Mouse (Mus musculus) forebrain, embryonic 10.5 days (tissue): Measurements from ENCODE around the gene Ncf1. TPM values are rescaled to one million over a fixed set of nuclear protein-coding genes. Genes with fewer than 3 reads are reported as not detected.

Experiments
- DNase-seq: peaks from one replicate; pipeline ENCODE4 v3.0.0-alpha.2; 2017; ENCODE audit warnings: low spot score; ENCODE audit errors: extremely low spot score
- H3K27ac ChIP-seq: fragments of 300-500 bp; sonication (generic); 2 replicates; pipeline ENCODE4 v1.5.1; 2016; ENCODE audit warnings: mild to moderate bottlenecking
- H3K27me3 ChIP-seq: fragments of 300-500 bp; sonication (generic); 2 replicates; pipeline ENCODE4 v1.6.1; 2016; ENCODE audit warnings: mild to moderate bottlenecking; ENCODE audit not compliant: poor library complexity, severe bottlenecking
- H3K36me3 ChIP-seq: fragments of 300-500 bp; sonication (generic); replicated peaks from 2 replicates; pipeline ENCODE4 v1.6.1; 2016; ENCODE audit warnings: mild to moderate bottlenecking, moderate library complexity
- H3K4me1 ChIP-seq: fragments of 300-500 bp; sonication (generic); 2 replicates; pipeline ENCODE4 v1.6.1; 2016
- H3K4me3 ChIP-seq: fragments of 300-500 bp; sonication (generic); 2 replicates; pipeline ENCODE4 v1.5.1; 2016; ENCODE audit warnings: mild to moderate bottlenecking, moderate library complexity
- H3K9me3 ChIP-seq: fragments of 300-500 bp; sonication (generic); 2 replicates; pipeline ENCODE4 v1.6.1; 2016; ENCODE audit warnings: mild to moderate bottlenecking, moderate library complexity
- WGBS: fragments of 180-500 bp; shearing (Covaris S2); methylation state at CpG from one replicate; pipeline ENCODE4 v1.1.7; 2016; 5-methylcytosine and 5-hydroxymethylcytosine counted together
- polyA plus RNA-seq: library from polyadenylated mRNA; unstranded; fragments of >200 nt; fragmentation: Nextera tagmentation; extraction: Ambion mirVana; gene quantifications from 2 replicates; pipeline ENCODE4 v1.2.1, GENCODE M21; 2016

Ncf1 gene
- polyA plus RNA-seq, 1 experiment from 2014 or later: 2.4 TPM

GRCm38 (mm10) chr5:134258934-134259333 is 29.5 kb upstream of the Ncf1 start:
- no peak overlapping the region for H3K4me3 ChIP-seq
- peaks cover 99% of the 10 kb centered on the region for H3K36me3 ChIP-seq
- no peaks in the 10 kb centered on the region for H3K4me1 ChIP-seq
- no peaks in the 10 kb centered on the region for H3K27me3 ChIP-seq
- H3K9me3 ChIP-seq: no peaks in the 10 kb centered on the region
- WGBS: 98% methylated on average over 2 of the region's 2 CpGs
- H3K27ac ChIP-seq: no peak overlapping the region
- no peak for DNase-seq

GRCm38 (mm10) chr5:134258395-134258794 is 29.0 kb upstream of the Ncf1 start:
- H3K4me1 ChIP-seq: no peaks in the 10 kb centered on the region
- H3K27me3 ChIP-seq: no peaks in the 10 kb centered on the region
- H3K27ac ChIP-seq: no peak overlapping the region
- DNase-seq: no peak
- WGBS: 87% methylated on average over 4 of the region's 4 CpGs
- H3K4me3 ChIP-seq: no peak overlapping the region
- no peaks in the 10 kb centered on the region for H3K9me3 ChIP-seq
- peaks cover 99% of the 10 kb centered on the region for H3K36me3 ChIP-seq

GRCm38 (mm10) chr5:134257349-134258031 is 28.1 kb upstream of the Ncf1 start:
- Histone ChIP-seq H3K27ac (no peak overlapping the region), H3K36me3 (peaks cover 99% of the 10 kb centered on the region), H3K4me3 (no peak overlapping the region), H3K9me3 (no peaks in the 10 kb centered on the region), H3K27me3 (no peaks in the 10 kb centered on the region), H3K4me1 (no peaks in the 10 kb centered on the region)
- no peak for DNase-seq
- WGBS: 93% methylated on average over 13 of the region's 13 CpGs

DNA sequence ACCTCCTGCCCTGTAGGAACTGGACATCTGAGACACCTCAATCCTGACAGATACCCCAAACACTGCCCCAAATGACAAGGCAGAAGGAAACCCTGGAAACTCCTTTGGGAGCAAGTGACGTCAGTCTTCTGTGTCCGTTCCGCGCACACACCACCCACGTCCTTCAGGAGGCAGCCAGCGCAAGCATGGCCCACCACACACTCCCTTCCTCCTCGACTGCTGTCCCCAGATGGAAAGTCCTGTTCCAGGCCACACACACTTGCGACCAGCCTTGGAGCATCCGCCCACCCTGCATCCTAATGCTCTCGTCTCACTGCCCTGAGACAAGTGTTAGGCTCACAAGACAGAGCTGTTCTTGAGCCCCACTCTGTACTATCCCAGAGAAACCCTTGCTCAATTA is 25.9 kb upstream of the Ncf1 start:
- H3K4me3 ChIP-seq: no peak overlapping the region
- no peak for DNase-seq
- H3K36me3 ChIP-seq: peaks cover 98% of the 10 kb centered on the region
- H3K9me3 ChIP-seq: no peaks in the 10 kb centered on the region
- H3K27me3 ChIP-seq: no peaks in the 10 kb centered on the region
- H3K27ac ChIP-seq: no peak overlapping the region
- H3K4me1 ChIP-seq: no peaks in the 10 kb centered on the region
- WGBS: 95% methylated on average over 10 of the region's 10 CpGs

- no peak overlapping the region for H3K27ac ChIP-seq
- H3K9me3 ChIP-seq: no peaks in the 10 kb centered on the region
- no peaks in the 10 kb centered on the region for H3K4me1 ChIP-seq
- no peak for DNase-seq
- H3K4me3 ChIP-seq: no peak overlapping the region
- H3K27me3 ChIP-seq: no peaks in the 10 kb centered on the region
- H3K36me3 ChIP-seq: peaks cover 97% of the 10 kb centered on the region
- WGBS: 82% methylated on average over 3 of the region's 3 CpGs
These were observed 24.4 kb upstream of the Ncf1 start for GRCm38 (mm10) chr5:134253806-134254205.

DNA sequence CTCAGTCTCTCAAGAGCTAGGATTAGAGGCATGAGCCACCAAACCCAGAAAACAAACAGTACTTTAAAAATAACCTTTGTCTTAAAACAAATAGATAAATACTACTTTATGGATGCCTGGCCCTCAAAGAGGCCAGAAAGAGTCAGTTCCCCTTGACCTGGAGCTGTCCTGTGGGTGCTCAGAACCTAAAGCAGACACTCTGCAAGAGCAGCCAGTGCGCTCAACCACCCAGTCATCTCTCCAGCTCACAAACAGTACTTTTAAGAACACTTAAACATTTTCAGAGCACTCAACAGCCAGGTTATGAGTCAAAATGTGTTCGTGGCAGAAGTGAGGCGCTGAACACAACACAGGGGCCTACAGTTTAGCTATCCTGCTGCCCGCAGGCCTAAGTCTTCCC is 21.7 kb upstream of the Ncf1 start:
- WGBS: 97% methylated on average over 4 of the region's 4 CpGs
- Histone ChIP-seq H3K36me3 (peaks cover 98% of the 10 kb centered on the region), H3K4me1 (no peaks in the 10 kb centered on the region), H3K9me3 (no peaks in the 10 kb centered on the region), H3K27ac (no peak overlapping the region), H3K4me3 (no peak overlapping the region), H3K27me3 (no peaks in the 10 kb centered on the region)
- DNase-seq: no peak

DNA sequence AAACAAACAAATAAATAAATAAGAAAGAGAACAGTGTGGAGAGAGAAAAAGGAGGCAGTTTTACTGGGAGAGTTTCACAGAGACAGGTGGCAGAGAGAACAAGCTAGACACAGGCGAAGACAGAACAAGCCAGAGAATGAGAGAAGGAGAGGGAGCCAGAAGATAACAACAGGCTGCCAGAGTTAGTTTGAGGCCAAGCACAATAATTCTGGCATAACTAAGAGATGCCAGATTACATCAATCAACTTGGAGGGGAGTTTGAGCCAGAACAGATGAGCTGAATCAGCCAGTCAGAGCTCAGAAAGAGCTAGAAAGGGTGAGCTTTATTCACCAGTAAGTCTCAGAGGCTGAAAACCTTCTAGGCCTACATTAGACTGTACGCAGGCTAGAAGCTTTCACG is 21.2 kb upstream of the Ncf1 start:
- 94% methylated on average over 3 of the region's 3 CpGs for WGBS

DNA sequence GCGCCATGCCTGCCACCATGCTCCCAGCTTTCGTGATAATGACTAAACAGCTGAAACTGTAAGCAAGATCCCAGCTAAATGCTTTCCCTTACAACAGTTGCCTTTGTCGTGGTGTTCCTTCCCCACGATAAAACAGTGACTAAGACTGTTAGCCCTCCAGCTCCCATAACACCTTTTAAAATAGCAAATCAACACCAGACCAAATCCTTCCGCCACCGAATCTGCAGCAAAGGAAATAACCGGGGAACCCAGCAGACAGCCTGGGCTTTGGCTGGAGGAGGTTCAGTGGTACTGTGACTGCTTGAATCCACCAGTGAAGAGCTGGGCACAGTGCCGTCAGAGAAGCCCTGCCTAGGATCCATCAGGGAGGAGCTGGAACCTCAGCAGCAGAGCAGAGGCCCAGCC is 19.8 kb upstream of the Ncf1 start:
- no peak for DNase-seq
- no peak overlapping the region for H3K4me3 ChIP-seq
- H3K27ac ChIP-seq: no peak overlapping the region
- H3K4me1 ChIP-seq: no peaks in the 10 kb centered on the region
- WGBS: 94% methylated on average over 8 of the region's 8 CpGs
- H3K36me3 ChIP-seq: peaks cover 98% of the 10 kb centered on the region
- H3K9me3 ChIP-seq: no peaks in the 10 kb centered on the region
- no peaks in the 10 kb centered on the region for H3K27me3 ChIP-seq

More for the DNA sequence above, 21.2 kb upstream of the Ncf1 start:
- Histone ChIP-seq H3K36me3 (peaks cover 98% of the 10 kb centered on the region), H3K4me3 (no peak overlapping the region), H3K27ac (no peak overlapping the region), H3K27me3 (no peaks in the 10 kb centered on the region), H3K9me3 (no peaks in the 10 kb centered on the region), H3K4me1 (no peaks in the 10 kb centered on the region)
- no peak for DNase-seq

- no peaks in the 10 kb centered on the region for H3K9me3 ChIP-seq
- no peaks in the 10 kb centered on the region for H3K4me1 ChIP-seq
- no peak for DNase-seq
- WGBS: 91% methylated on average over 14 of the region's 14 CpGs
- no peak overlapping the region for H3K4me3 ChIP-seq
- no peaks in the 10 kb centered on the region for H3K27me3 ChIP-seq
- H3K27ac ChIP-seq: no peak overlapping the region
- peaks cover 98% of the 10 kb centered on the region for H3K36me3 ChIP-seq
These were observed 19.3 kb upstream of the Ncf1 start for GRCm38 (mm10) chr5:134248608-134249244.

DNA sequence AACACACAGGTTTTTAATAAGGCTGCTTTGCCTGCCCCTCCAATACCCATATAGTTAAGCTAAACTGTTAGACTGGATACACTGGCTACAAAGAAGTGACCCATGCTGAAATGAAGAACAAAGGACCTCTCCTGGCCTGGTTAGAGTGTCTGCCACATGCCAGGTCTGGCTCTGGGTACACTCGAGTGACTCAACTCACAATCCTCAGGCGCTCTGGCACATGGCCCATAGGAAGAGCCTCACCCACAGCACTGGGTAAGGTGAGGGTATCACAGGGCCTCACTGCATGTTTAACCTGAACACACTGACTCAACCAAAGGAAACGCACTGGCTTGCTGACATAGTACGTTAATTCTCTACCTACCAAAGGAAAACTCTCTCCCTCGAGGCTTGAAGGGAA is 16.7 kb upstream of the Ncf1 start:
- Histone ChIP-seq H3K4me1 (no peaks in the 10 kb centered on the region), H3K27me3 (no peaks in the 10 kb centered on the region), H3K27ac (no peak overlapping the region), H3K36me3 (peaks cover 98% of the 10 kb centered on the region), H3K9me3 (no peaks in the 10 kb centered on the region), H3K4me3 (no peak overlapping the region)
- no peak for DNase-seq
- 94% methylated on average over 5 of the region's 5 CpGs for WGBS

DNA sequence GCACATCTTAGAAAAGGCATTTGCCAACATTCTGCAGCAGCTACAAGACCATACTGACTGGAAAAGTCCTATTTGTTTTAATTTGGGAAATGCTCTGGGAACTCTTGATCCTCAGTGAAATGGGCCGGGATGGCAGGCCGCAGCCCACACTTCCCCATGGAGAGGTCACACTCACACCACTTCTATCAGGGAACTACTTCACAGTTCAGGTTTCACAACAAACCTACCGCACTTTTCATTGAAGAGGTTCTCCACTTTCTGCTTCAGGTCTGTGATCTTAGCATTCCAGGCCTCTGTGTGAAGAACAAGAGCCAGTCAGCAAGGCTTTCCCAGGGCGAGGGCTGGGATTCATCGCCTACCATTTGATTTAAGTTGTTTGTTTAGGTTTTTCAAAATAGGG is 15.5 kb upstream of the Ncf1 start:
- 97% methylated on average over 5 of the region's 5 CpGs for WGBS

GRCm38 (mm10) chr5:134243661-134244436 is 14.4 kb upstream of the Ncf1 start:
- WGBS: 94% methylated on average over 26 of the region's 26 CpGs
- no peak overlapping the region for H3K4me3 ChIP-seq
- DNase-seq: no peak
- peaks cover 100% of the 10 kb centered on the region for H3K36me3 ChIP-seq
- H3K27ac ChIP-seq: no peak overlapping the region
- peaks cover 8% of the 10 kb centered on the region for H3K4me1 ChIP-seq
- H3K9me3 ChIP-seq: no peaks in the 10 kb centered on the region
- H3K27me3 ChIP-seq: no peaks in the 10 kb centered on the region

More for the DNA sequence above, 15.5 kb upstream of the Ncf1 start:
- no peaks in the 10 kb centered on the region for H3K4me1 ChIP-seq
- DNase-seq: no peak
- no peak overlapping the region for H3K27ac ChIP-seq
- no peak overlapping the region for H3K4me3 ChIP-seq
- no peaks in the 10 kb centered on the region for H3K27me3 ChIP-seq
- H3K36me3 ChIP-seq: peaks cover 100% of the 10 kb centered on the region
- H3K9me3 ChIP-seq: no peaks in the 10 kb centered on the region

- H3K4me3 ChIP-seq: no peak overlapping the region
- peaks cover 100% of the 10 kb centered on the region for H3K36me3 ChIP-seq
- DNase-seq: no peak
- H3K4me1 ChIP-seq: peaks cover 19% of the 10 kb centered on the region
- H3K27me3 ChIP-seq: no peaks in the 10 kb centered on the region
- H3K9me3 ChIP-seq: no peaks in the 10 kb centered on the region
- WGBS: 93% methylated on average over 5 of the region's 5 CpGs
- no peak overlapping the region for H3K27ac ChIP-seq
These were observed 12.4 kb upstream of the Ncf1 start for GRCm38 (mm10) chr5:134241831-134242230.
